Mouse (Mus musculus) ES-Bruce4 (cell line): Measurements from ENCODE around the gene Endou.

ENCODE experiments used
- CTCF ChIP-seq: IDR thresholded peaks from one replicate; pipeline ENCODE4 v1.8.1; 2011; ENCODE audit warnings: low read depth, low read length
- EP300 ChIP-seq: IDR thresholded peaks from 2 replicates; pipeline ENCODE4 v1.6.1; 2011; ENCODE audit warnings: low read depth, low read length; ENCODE audit not compliant: insufficient read depth
- POLR2A ChIP-seq: IDR thresholded peaks from one replicate; pipeline ENCODE4 v1.8.1; 2011; ENCODE audit warnings: low read length; ENCODE audit not compliant: insufficient read depth

- TF ChIP-seq CTCF: no peak
- TF ChIP-seq EP300: no peak
- no peak for TF ChIP-seq POLR2A
Observed at GRCm38 (mm10) chr15:97721008-97721701, 10.0 kb downstream of the Endou start.
